In the genomic region with DNA sequence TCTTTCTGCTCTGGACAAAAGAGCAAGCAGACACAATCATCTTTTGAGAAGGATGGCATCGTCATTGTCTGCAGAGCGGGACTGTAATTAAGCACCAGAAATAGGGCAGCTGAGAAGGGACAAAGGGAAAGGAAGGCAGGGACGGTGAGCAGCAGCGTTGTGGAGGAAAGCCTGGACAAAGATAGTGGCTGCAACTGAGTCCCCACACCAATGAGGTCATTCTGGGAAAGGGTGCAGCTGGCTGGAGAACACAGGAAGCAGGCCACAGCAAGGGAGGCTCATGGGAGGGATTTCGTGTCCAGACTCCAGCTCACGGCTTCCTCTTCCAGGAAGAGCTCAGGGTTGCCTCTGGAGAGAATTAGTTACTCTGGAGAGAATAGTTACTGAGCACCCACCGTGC, we compare ENCODE assay signal across 12 mouse cellular contexts. TPM values are rescaled to one million over a fixed set of nuclear protein-coding genes. Genes with fewer than 3 reads are reported as not detected.
DNase-seq lines count a peak whose midpoint lies in the region; ATAC-seq lines count a peak whose summit lies in the region.
"Had no signal": no experiment of that assay in that cellular context is flagged by ENCODE, and none has a peak within 500 bp of the region (broad histone marks: within the 10 kb centered on the region; RNA-seq: fewer than 3 reads in every experiment).

No protein-coding gene starts in this region.

- DNase-seq in forebrain, embryonic 14.5 days (ENCODE audit: low spot score): no peak
- peak; percentile 82 for DNase-seq in Muller cell, postnatal 12 days (ENCODE audit: inconsistent ontology term)
- DNase-seq in gastrocnemius, postnatal 36 days: peak; percentile 18 to 35
- DNase-seq in heart, postnatal 4 days: peak; percentile 54
- DNase-seq in spleen, postnatal 10 days (ENCODE audit: low spot score in 2 of 2): no peak
- DNase-seq in left cerebral cortex, postnatal 36 days (ENCODE audit: low spot score in 2 of 2): no peak
- DNase-seq in liver, embryonic 11.5 days (ENCODE audit: low spot score): no peak
- DNase-seq: liver, embryonic 13.5 days; right cerebral cortex, adult 18-20 months had no signal

- no peak overlapping the region for H3K4me2 ChIP-seq in forebrain, embryonic 14.5 days (ENCODE audit: low read length)
- H3K4me2 ChIP-seq in forebrain, embryonic 15.5 days (replicated peaks): no peak overlapping the region
- H3K4me2 ChIP-seq in liver, embryonic 11.5 days: no peak overlapping the region
- H3K4me2 ChIP-seq: liver, embryonic 13.5 days had no signal

- no peak overlapping the region for H3K27ac ChIP-seq in forebrain, embryonic 14.5 days (ENCODE audit: low read depth, low read length)
- H3K27ac ChIP-seq in forebrain, embryonic 15.5 days (replicated peaks): no peak overlapping the region
- no peak overlapping the region for H3K27ac ChIP-seq in liver, embryonic 11.5 days (ENCODE audit: low read depth, low read length)
- H3K27ac ChIP-seq: liver, embryonic 13.5 days had no signal

- H3K36me3 ChIP-seq in forebrain, embryonic 14.5 days (ENCODE audit: control insufficient read depth, insufficient read depth, low read length): no peaks in the 10 kb centered on the region
- H3K36me3 ChIP-seq in forebrain, embryonic 15.5 days: no peaks in the 10 kb centered on the region
- no peaks in the 10 kb centered on the region for H3K36me3 ChIP-seq in liver, embryonic 11.5 days (ENCODE audit: control insufficient read depth, insufficient read depth, low read length)
- H3K36me3 ChIP-seq: liver, embryonic 13.5 days had no signal

- no peak overlapping the region for H3K9ac ChIP-seq in forebrain, embryonic 14.5 days (ENCODE audit: low read length)
- H3K9ac ChIP-seq in forebrain, embryonic 15.5 days (replicated peaks): no peak overlapping the region
- H3K9ac ChIP-seq in liver, embryonic 11.5 days (ENCODE audit: low read depth, low read length): no peak overlapping the region
- H3K9ac ChIP-seq: liver, embryonic 13.5 days had no signal

- intact Hi-C loops in gastrocnemius, postnatal 36 days (cut with DNase I): no loop called here
- intact Hi-C loops in left cerebral cortex, postnatal 36 days (cut with DNase I): loop anchor here (5.0 to 10.0 kb wide), 2 partner anchors 362 to 929 kb away; no protein-coding TSS in a partner anchor

- no peaks in the 10 kb centered on the region for H3K27me3 ChIP-seq in forebrain, embryonic 14.5 days (replicated peaks; ENCODE audit: control insufficient read depth, insufficient read depth, low read length)
- H3K27me3 ChIP-seq in forebrain, embryonic 15.5 days: peaks cover 5% of the 10 kb centered on the region; the same call in 1 of the 2 replicates
- no peaks in the 10 kb centered on the region for H3K27me3 ChIP-seq in liver, embryonic 11.5 days (replicated peaks; ENCODE audit: control insufficient read depth, insufficient read depth, low read length)
- H3K27me3 ChIP-seq: liver, embryonic 13.5 days had no signal

- H3K4me3 ChIP-seq in forebrain, embryonic 14.5 days (ENCODE audit: low read depth, low read length): no peak overlapping the region
- no peak overlapping the region for H3K4me3 ChIP-seq in forebrain, embryonic 15.5 days
- no peak overlapping the region for H3K4me3 ChIP-seq in liver, embryonic 11.5 days (ENCODE audit: low read depth, low read length)
- H3K4me3 ChIP-seq: liver, embryonic 13.5 days had no signal

- H3K4me1 ChIP-seq in forebrain, embryonic 14.5 days (ENCODE audit: control insufficient read depth, insufficient read depth, low read length): peaks cover 17% of the 10 kb centered on the region
- peaks cover 25% of the 10 kb centered on the region for H3K4me1 ChIP-seq in forebrain, embryonic 15.5 days
- H3K4me1 ChIP-seq in liver, embryonic 11.5 days (replicated peaks; ENCODE audit: control insufficient read depth, insufficient read depth, low read length): no peaks in the 10 kb centered on the region
- H3K4me1 ChIP-seq: liver, embryonic 13.5 days had no signal

- peak; percentile 52; the same call in 1 of the 2 replicates for ATAC-seq in forebrain, embryonic 14.5 days
- no peak for ATAC-seq in forebrain, embryonic 15.5 days (replicated peaks)
- ATAC-seq in liver, embryonic 11.5 days (replicated peaks; ENCODE audit: low FRiP score): no peak

- H3K9me3 ChIP-seq in forebrain, embryonic 14.5 days (replicated peaks; ENCODE audit: control insufficient read depth, low read length): no peaks in the 10 kb centered on the region
- H3K9me3 ChIP-seq in forebrain, embryonic 15.5 days: no peaks in the 10 kb centered on the region
- no peaks in the 10 kb centered on the region for H3K9me3 ChIP-seq in liver, embryonic 11.5 days (ENCODE audit: control insufficient read depth, low read length)
- H3K9me3 ChIP-seq: liver, embryonic 13.5 days had no signal

- 27% methylated on average over 7 of the region's 7 CpGs for WGBS in forebrain, embryonic 14.5 days
- 26% methylated on average over 7 of the region's 7 CpGs for WGBS in forebrain, embryonic 15.5 days
- 48% methylated on average over 7 of the region's 7 CpGs for WGBS in liver, embryonic 11.5 days

RNA-seq across cellular contexts. Expression of a gene that starts 49.9 kb away (rescaled TPM):
- polyA plus RNA-seq in forebrain, embryonic 14.5 days (2014; fragmentation: Nextera tagmentation; extraction: Ambion mirVana): 0.38 and 0.69 TPM in 2 replicates
- polyA plus RNA-seq in forebrain, embryonic 15.5 days (2015; fragmentation: Nextera tagmentation; extraction: Ambion mirVana): 0.26 TPM in 1 of 2 replicates, not detected in the other
- not detected for total RNA-seq in gastrocnemius, postnatal 36 days (2021)
- not detected for total RNA-seq in heart, postnatal 4 days (2021)
- under 1 TPM; 0.23 to 0.35 TPM for total RNA-seq in left cerebral cortex, postnatal 36 days (2021)
- 0.06 TPM in 1 of 2 replicates, not detected in the other for polyA plus RNA-seq in liver, embryonic 11.5 days (2014; fragmentation: Nextera tagmentation; extraction: Ambion mirVana)
- total RNA-seq: adrenal gland, adult 8-10 months had no signal
- polyA plus RNA-seq: liver, embryonic 13.5 days; stomach, embryonic 14.5 days had no signal

Comparison
In these comparisons a context has a peak if more than half of its experiments do, and no peak if none do; other contexts are left out.
1. DNase-seq: peak in Muller cell, postnatal 12 days (single experiment), gastrocnemius, postnatal 36 days (2 of 2) and heart, postnatal 4 days (single experiment); none in forebrain, embryonic 14.5 days (single experiment), spleen, postnatal 10 days (0 of 2), left cerebral cortex, postnatal 36 days (0 of 2) and liver, embryonic 11.5 days (single experiment).